ENCODE assay signal across 20 mouse cellular contexts in the genomic region with DNA sequence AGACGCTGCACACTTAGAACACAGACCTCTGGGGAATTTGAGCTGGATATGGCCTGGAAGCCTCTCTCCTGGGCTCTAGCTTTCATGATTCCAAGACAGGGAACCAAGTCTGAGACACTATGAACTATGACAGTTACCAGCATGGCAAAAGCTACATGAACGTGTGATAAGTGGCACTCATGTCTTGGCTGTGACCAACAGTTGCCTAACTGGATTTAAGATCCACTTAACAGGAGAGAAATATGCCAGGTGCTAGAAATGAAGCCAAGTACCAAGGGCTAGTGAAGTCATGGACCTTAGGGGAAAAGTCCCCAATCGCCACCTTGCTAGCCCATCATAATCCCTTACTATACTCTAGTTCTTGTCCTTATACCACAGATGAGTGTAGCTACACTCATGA.
DNase-seq lines count a peak whose midpoint lies in the region; TF ChIP-seq lines count a peak whose summit lies in the region.
"Had no signal": no experiment of that assay in that cellular context is flagged by ENCODE, and none has a peak within 500 bp of the region (broad histone marks: within the 10 kb centered on the region; RNA-seq: fewer than 3 reads in every experiment).

No protein-coding gene starts in this region.

- H3K4me3 ChIP-seq in lung, adult 2 months (replicated peaks; ENCODE audit: extremely low read depth, low read depth, low read length) = no peak overlapping the region
- H3K4me3 ChIP-seq: embryonic facial prominence, embryonic 13.5 days; embryonic facial prominence, embryonic 15.5 days; erythroblast, embryonic 14.5 days; forebrain, embryonic 10.5 days; forebrain, embryonic 12.5 days had no signal

- TF ChIP-seq CTCF in lung, adult 2 months (IDR thresholded peaks at IDR 0.05; ENCODE audit: insufficient read depth, low read length) = no peak

- no peak for TF ChIP-seq POLR2A in lung, adult 2 months (IDR thresholded peaks at IDR 0.05; ENCODE audit: borderline replicate concordance, extremely low read depth, low read depth, low read length)

- 79% methylated on average over 3 of the region's 3 CpGs for WGBS in lung, adult 2 months

- peak; percentile 26 for DNase-seq in lung, adult 2 months
- DNase-seq in lung, postnatal 4 days = no peak
- DNase-seq in lung, postnatal 25 days (ENCODE audit: low spot score) = peak; percentile 60
- DNase-seq in lung, postnatal 36 days = peak; percentile 70
- no peak for DNase-seq in heart, adult 8-10 months (ENCODE audit: low spot score)
- DNase-seq: adrenal gland, adult 2 months; adrenal gland, postnatal 10 days; adrenal gland, postnatal 25 days; cerebellum, adult 11 months; cerebellum, adult 18-20 months; cerebellum, adult 8-10 months; cerebellum, adult 9-11 months; cerebellum, postnatal 14 days; cerebellum, postnatal 36 days; embryo, embryonic 11 days had no signal

- peaks cover 7% of the 10 kb centered on the region for H3K4me1 ChIP-seq in lung, adult 2 months (ENCODE audit: control insufficient read depth, insufficient read depth, low read length)
- H3K4me1 ChIP-seq: embryonic facial prominence, embryonic 13.5 days; embryonic facial prominence, embryonic 15.5 days; forebrain, embryonic 10.5 days; forebrain, embryonic 12.5 days had no signal

Comparison
In these comparisons a context has a peak if more than half of its experiments do, and no peak if none do; other contexts are left out.
1. DNase-seq: peak in lung, adult 2 months (single experiment), lung, postnatal 25 days (single experiment) and lung, postnatal 36 days (single experiment); none in lung, postnatal 4 days (0 of 2) and heart, adult 8-10 months (single experiment).